Mouse (Mus musculus) common myeloid progenitor, adult 5-6 weeks (primary cell): Measurements from ENCODE around the gene Celf5. TPM values are rescaled to one million over a fixed set of nuclear protein-coding genes. Genes with fewer than 3 reads are reported as not detected.

Source experiments
- ATAC-seq: replicated peaks from 2 replicates; pipeline ENCODE4 v1.8.0; 2016; ENCODE audit warnings: low read depth, mild to moderate bottlenecking, moderate TSS enrichment, inconsistent platforms; ENCODE audit not compliant: poor library complexity, severe bottlenecking
- total RNA-seq: library from RNA; stranded (forward); fragments of 200-1000, 187-1606 nt; gene quantifications from 2 replicates; pipeline ENCODE4 v1.2.3, GENCODE M21; 2017

Gene Celf5
- total RNA-seq, 1 experiment from 2014 or later = 0.14 TPM

DNA sequence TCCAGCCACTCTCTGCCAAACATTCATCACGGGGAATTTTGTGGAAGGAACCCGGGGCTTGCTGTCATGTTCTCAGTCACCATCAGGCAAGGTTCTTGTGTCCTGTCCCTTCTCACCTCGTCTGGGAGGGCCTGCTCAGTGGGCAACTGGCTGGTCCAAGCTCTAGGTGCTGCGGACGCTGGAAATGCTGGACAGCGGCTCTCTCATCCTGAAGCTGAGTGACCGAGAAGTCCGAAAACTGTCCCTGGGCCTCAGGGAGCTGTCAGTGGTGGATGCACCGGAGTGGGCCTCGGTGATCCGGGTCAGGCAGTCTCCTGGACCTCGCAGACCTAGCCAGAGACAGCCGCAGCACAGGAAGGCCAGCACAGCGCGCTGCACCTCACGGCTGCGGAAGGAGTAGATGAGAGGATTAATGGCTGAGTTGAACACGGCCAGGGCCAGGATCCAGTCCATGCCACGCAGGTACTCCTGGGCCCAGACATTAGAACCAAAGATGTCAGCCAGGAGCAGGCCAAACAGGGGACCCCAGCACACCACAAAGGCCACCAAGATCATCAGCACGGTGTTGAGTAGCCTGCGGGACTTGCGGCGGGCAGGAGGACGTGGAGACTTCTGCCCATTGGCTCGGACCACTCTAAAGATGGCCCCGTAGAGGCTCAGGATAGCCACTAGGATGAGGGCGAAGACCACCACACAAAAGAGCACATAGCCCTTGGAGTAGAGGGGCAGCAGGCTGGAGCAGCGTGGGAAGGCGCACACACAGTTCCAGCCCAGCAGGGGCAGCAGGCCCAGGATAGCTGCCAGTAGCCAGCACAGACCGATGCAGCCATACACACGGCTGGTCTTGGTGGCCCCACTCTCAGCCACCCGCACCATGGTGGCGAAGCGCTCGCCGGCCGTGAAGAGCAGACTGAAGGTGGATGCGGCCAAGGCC lies 16.1 kb upstream of the Celf5 start:
- peak; percentile 19 for ATAC-seq

DNA sequence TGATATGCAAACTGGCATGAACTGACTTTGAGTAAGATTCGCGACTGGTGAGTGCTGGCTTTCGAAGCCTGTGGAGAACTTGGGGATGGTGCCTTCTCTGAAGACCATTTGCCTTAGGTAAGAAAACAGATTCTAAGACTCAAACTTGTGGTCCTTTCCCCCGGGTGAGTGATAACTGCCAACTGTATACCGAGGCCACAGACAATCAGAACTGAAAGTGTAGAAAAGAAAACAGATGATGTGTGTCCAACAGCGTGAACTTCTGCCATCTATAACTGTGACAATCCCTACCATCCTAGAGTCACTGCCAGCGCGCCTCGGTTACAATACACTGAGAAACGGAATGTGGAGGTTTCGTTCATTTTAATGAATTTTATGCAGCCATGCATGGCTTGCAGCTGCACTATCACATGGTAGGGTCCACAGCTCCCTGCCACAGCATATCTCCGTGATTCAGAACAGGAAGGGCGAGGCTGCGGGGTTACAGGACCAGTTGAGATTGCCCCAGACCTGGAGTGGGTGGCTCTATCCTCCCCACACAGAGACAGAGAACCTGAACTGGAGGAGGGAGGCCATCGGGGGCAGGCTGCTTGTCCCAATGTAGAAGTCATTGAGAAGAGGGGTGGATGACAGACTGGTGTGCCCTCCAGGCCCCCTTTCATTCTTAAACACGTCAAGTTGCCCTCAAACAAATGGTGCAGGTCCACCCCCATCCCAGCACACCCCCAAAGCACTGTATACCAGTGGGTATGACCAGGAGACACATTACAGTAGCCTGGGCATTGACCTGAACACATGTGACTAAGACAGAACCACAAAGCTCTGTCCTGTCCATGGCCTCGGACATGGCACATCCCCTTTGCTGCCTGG lies 15.1 kb upstream of the Celf5 start:
- ATAC-seq = peak; percentile 36

DNA sequence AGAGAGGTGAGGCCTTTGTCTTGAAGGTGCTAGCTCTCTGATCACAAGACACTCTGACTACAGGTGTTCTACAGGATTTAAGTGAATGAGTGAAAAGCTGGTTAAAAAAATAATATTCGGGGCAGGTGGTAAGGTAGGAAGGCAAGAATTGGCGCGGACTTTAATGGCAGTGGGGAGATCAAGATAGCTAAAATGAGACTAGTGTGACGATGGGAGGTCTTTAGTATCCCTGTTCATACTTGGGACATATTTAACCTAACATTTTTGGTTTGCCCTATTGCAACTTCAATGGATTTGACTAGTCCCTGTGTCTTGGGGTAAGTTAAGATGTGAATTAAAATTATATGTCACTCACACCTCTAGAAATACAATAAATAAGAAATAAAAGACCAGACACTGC lies 14.5 kb upstream of the Celf5 start:
- ATAC-seq = no peak

DNA sequence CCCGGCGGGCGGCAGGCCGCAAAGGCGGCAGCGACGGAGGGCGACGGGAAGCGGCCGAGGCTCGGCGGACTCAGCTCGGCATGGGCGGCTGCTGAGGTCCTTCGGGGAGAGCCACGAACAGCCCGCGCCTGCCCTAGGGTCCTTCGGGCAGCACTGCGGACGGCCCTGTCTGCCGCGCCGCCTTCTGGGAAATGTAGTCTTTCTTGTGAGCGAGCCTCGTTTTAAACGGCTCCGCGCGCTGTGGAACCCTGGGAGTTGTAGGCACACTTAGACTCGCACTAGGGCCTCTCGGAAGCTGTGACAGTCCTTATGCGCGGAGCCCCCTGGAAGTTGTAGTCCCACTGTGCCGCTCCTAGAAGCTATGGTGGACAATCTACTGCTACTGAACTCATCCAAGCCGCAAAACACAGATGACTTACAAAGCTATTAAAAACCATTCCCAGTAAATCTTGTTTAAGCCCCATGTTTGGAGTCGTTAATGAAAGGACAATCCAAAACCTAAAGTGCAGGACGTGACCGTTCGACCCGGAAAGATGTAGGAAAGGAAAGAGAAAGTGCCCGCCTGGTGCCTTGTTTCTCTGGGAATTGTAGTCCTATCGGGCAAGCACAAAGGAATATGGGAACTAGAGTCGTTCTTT lies 13.9 kb upstream of the Celf5 start, which contains the start of gene Ncln:
Gene Ncln, minus strand, starts transcription at position 129 of the 638 bp plus-strand sequence.
- peak; percentile 74 for ATAC-seq

DNA sequence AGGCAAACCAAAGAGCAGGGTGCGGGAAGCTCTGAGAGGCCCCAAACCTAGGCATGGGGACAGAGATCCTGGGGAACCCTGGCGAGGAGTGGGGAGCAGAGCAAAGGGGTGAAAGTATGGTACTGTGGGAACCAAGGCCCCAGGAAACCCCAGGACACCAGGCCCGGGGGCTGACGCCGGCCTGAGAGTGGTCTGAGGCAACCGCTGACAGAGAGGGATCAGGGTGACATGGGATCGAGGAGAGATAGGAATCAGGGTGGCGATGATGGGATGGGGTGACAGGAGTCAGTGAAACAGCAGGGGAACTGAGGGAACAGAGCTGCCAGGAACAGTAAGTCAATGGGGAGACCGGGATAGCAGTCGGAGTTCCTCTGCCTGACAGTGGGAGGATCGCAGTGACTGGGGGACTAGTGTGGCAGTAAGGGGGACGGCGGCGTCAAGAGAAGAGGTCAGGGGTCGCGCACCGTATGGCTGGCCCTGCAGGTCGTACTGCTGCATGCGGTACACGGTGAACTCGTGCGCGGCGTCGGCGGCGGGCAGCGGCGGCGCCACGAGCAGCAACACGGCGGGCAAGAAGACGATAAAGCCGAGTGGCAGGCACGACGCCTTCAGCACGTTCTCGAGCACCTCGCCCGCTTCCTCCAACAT lies 13.2 kb upstream of the Celf5 start:
- no peak for ATAC-seq

DNA sequence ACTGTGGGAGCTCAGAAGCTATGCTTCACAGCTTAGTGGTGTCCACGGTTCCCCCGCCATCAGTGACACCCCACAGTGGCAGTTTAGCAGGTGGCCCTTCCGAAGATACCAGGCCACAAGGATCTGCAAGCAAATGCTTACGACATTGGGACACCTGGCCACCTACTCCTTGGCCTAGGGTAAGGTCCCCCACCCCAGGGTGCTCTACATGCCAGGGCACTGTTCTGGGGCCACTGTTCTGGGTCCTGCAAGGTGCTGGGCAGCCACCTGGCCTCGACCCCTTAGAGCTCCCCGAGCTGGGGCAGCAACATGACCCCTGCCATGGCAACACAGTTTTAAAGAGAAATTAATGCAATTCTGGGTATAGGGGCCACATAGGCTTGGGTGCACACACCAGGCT lies 12.6 kb upstream of the Celf5 start:
- ATAC-seq = no peak

DNA sequence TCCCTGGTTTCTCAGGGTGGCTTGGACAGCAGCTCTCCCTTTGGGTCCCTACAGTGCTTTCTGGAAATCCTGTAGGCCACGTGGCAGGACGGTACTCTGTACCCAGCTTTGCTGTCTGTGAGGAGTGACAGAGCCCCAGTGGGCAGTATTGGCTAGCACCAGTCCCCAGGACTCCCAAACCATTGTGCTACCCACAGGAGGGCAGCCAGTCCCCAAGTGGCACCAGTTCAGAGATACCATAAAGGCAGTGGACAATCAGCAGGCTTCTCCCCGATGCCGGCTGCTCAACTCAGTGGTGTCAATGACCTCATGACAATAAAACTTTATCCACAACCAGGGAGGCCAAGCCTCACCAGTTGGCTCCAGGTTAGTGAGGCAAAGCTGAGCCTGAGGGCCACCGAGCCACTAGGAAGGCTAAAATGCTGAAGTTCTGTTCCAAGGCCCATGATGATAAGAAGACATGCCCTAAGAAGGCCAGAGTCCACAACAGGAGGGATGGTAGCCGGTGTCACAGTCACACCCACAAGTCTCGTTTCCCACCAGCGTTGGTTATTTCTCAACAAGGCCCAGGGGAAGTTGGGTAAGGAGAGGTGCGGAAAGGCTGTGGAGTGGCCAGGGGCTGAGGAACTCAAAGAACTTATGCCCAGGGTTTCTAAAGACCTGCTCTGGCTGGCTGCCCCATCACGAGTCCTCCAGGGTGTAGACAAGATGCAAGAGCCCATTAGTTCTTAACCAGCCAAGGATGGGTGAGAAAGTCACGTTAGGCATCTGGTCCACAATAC lies 11.9 kb upstream of the Celf5 start:
- no peak for ATAC-seq

DNA sequence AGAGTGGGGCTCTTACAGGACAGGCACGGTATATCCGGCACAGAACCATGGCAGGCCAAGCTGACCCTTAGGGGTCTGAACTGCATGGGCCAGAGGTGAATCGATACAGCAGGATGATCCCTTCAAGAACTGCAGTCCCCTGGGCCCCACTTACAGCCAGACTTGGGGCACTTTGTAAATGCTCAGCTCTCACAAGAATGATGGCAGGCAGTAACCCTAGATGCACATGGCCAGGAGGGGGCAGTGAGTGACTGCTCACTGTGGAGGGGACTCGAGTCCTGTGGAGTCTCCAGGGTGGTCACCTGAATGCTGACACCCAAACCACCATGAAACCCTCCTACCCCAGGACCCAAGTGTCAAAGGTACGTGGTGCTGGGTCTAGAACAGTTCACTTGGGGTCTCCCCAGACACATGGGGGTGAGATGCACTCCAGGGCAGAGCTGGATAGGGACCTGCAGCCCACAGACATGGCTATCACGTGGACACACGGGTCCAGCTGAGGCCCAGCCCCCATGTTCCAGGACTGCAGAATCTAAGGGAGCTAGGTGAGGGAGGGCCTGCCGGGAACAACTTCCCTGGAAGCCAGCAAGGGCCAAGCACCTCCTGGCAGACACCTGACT lies 11.2 kb upstream of the Celf5 start:
- ATAC-seq = no peak

DNA sequence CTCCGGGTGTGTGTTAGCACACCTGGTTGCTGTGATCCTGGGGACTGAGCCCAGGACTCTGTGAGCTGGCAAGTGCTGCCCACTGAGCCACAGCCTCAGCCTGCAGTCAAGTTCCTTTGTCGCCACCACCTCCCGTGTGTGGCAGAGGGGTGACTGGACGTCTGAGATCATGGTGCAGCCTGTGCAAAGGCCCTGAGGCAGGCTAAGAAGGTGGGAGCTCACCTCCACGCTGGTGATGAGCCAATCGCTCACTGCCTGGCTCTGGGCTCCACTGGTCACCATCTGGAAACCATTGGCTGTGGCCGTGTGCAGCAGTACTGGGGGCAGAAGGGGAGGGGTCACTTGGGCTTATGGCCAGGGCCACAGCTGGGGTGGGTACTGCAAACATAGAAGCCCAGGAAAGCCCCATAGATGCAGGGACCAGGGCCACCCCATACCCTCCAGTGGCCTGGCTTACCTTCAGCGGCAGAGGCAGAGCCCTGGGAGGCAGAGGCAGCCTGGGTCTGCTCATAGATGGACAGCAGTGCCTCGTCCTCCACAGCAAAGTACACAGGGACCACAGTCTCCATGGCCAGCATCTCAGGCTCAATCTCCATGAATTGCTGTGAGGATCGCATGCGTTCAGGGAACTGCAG lies 10.2 kb upstream of the Celf5 start:
- ATAC-seq = no peak

DNA sequence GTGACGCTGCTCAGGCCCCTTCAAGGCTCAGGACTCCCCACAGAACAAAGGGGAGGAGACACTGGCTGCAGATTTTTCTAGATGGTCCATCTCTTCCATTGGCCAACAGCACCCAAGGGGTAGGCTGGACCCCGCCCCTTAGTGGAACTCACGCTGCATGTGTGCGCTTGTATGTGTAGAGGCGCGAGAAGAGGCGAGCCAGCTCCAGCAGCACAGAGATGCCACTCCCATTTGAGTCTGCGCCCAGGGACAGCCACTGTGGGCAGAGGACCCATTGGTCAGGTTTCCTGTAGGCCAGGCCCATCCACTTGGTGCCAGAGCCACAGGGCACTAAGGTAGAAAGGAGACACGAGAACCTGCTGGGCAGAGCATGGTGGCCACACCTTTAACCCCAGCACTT lies 8.5 kb upstream of the Celf5 start:
- ATAC-seq = no peak

DNA sequence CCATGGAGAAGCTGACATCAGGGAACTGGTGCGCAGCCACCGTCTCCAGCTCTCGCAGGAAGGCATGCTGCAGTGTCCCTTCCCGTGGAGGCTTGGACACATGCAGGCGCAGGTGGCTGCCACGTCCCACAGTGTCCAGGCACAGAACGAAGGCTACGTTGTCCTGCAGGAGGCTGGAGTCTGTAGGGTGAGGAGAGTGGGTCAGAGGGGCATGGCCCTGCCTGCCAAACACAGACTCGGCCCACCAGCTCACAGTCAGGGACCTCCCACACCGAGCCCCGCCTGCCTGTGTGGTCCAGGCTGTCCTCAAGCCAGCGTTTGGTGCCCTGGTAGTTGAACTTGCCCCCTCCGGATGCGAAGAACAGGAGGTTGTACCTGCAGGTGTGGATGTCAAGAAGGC lies 7.4 kb upstream of the Celf5 start:
- ATAC-seq = no peak

DNA sequence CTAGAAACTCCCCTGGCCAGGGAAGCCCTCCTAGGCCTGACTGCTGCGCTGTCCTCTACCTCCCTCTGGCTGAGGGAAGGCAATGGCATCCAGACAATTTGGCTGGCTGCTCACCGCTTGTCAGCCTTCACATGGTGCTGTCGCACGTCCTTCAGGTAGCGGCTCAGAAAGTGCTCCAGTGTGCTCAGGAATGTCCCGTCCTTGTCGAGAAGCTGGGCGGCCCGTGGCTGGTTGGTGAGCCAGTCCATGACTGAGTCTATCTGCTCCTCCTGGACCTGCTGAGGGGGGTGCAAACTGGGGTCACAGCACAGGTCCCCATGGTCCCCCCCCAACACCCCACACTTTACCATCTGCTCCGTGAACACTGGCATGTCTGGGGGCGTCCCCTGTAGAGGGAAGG lies 5.6 kb upstream of the Celf5 start:
- ATAC-seq = no peak

DNA sequence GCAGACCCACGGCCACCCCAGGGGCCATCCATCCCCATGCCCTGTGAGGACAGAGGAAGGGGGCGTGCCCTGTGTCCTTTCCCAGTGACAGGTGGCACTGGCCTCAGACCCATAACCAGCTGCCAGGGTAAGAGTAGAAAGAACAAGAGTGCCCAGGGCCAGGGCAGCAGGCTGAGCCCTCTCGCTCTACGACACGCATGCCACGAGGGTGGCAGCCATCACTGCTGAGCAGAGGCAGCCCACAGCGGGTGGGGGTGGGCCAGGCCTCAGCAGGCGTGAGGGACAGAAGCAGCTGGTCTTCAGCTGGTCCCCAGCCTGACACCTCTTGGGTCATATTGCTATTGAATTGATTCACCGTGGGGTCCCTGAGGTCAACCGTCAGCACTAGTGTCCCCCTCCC lies 4.0 kb upstream of the Celf5 start:
- no peak for ATAC-seq

DNA sequence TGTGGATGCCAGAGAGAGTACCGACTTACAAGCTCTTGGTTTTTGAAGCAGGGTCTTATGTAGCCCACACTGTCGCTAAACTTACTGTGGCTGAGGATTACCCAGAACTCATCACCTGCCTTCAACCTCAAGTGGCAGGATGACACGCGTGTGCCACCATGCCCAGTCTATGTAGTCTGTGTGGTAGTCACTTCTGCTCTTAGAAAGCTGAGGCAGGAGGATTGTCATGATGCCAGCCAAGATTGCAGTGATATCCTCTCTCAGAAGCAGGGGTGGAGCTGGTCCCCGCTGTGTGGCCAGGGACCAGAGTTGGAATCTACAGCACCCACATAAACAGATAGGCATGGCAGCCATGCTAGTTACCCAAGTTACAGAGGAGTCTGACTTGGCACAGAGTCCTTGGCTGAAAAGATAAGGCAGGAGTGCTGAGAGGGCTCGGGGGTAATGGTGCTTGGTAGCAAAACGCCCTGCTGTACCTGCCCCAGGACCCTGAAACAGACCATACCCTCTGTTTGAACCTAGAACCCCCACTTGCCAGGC lies 3.0 kb upstream of the Celf5 start:
- 0 out of 2 replicates have a peak, but pooled peaks have one; percentile 11 for ATAC-seq

DNA sequence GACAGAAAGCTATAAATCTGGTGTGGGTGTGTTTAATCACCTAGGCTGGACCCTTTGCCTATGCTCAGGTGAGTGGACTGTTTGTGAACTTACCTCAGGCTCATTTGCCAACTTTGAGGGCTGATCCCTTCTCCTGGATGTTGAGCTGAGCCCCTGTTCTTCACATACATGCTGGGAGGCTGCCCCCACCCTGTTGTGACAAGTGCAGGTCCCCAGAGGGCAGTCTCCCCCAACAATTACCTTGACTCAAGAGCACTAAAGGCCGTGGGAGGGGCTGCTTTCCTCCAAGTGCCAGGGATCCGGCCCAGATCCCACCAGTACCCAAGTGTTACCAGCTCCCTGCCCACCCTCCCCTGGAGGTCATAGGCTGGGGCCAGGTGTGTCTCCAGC lies 2.5 kb upstream of the Celf5 start:
- ATAC-seq = peak; percentile 34; the same call in 1 of the 2 replicates

DNA sequence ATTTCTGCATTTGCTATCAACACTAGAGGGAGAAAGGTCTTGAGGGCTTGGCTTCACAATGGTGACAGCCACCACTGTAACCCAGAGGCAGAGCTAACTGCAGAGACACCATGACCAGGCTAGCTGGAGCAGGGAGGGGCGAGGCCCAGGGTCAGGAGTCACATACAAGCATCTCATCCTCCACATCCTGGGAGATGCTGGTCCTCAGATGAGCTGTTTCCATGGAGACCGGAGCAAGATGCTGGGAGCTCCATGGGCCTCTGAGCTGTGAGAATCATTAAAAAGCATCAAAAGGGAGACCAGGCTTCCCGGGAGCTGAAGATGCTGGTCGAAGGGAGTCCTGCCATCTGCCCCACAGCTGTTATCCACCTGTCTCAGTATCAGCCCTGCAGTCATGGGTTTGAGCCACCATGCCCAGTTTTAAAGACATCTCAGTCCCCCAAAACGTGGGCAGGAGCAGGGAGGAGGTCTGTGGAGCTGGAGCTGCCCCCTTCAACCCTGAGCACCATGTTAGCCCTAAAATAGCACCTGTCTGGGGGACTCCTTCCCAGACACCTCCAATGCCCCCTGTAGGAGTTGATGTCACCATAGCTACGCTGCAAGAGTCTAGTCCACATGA lies 2.0 kb upstream of the Celf5 start:
- ATAC-seq = no peak

DNA sequence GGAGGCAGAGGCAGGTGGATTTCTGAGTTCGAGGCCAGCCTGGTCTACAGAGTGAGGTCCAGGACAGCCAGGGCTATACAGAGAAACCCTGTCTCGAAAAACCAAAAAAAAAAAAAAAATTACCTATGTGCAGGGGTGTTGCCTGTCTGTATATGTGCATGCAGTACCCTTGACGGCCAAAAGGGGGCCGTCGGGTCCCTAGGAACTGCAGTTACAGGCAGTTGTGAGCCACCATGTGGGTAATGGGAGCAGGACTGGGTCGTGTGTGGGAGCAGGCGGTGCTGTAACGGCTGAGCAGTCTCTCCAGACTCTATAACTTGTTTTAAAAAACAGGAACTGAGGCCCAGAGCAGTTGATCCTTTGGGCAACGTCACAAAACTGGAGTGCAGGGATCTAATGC lies 1.5 kb upstream of the Celf5 start:
- peak; percentile 64 for ATAC-seq
